In genomic region chr7:118595228-118595627, GRCm38 (mm10) we compare ENCODE assay signal across 9 mouse cellular contexts. TPM values are rescaled to one million over a fixed set of nuclear protein-coding genes. Genes with fewer than 3 reads are reported as not detected.
DNase-seq lines count a peak whose midpoint lies in the region; ATAC-seq and TF ChIP-seq lines count a peak whose summit lies in the region.
"Had no signal": no experiment of that assay in that cellular context is flagged by ENCODE, and none has a peak within 500 bp of the region (broad histone marks: within the 10 kb centered on the region; RNA-seq: fewer than 3 reads in every experiment).

No protein-coding gene starts in this region.

- H3K9me3 ChIP-seq in ES-E14 (ENCODE audit: control insufficient read depth, insufficient read depth, low read depth, low read length) = no peaks in the 10 kb centered on the region
- H3K9me3 ChIP-seq in lung, embryonic 14.5 days (ENCODE audit: low read depth, low read length) = no peaks in the 10 kb centered on the region

- no peaks in the 10 kb centered on the region; the same call in 1 of the 2 replicates for H3K36me3 ChIP-seq in ES-E14 (ENCODE audit: control insufficient read depth, insufficient read depth, low read length, poor library complexity, severe bottlenecking)
- no peaks in the 10 kb centered on the region for H3K36me3 ChIP-seq in lung, embryonic 14.5 days (ENCODE audit: insufficient read depth)

- peak overlapping the region in 1 of 2 experiments; percentile 45; a peak in 2 of 4 replicates for H3K4me3 ChIP-seq in ES-E14 (ENCODE audit: insufficient read depth in 1 of 2, low read depth in 1 of 2, low read length in 2 of 2, poor library complexity in 1 of 2, severe bottlenecking in 1 of 2)
- H3K4me3 ChIP-seq in cerebellum, adult 2 months (replicated peaks; ENCODE audit: insufficient read depth, low read depth, low read length) = peak overlapping the region; percentile 27
- no peak overlapping the region for H3K4me3 ChIP-seq in lung, embryonic 14.5 days (ENCODE audit: low read depth, low read length)

- no peak for TF ChIP-seq POLR2A in cerebellum, adult 2 months (IDR thresholded peaks at IDR 0.05; ENCODE audit: borderline replicate concordance, insufficient read depth, low read length)

- no peaks in the 10 kb centered on the region; the same call in 1 of the 2 replicates for H3K27me3 ChIP-seq in cerebellum, adult 2 months (ENCODE audit: control insufficient read depth, insufficient read depth, low read length)
- H3K27me3 ChIP-seq in lung, embryonic 14.5 days (ENCODE audit: insufficient read depth, low read length) = peaks cover 29% of the 10 kb centered on the region

- in situ Hi-C loops in ES-E14 (cut with MboI; ENCODE audit: low sequenced_read_pairs in 2 of 2, unreplicated experiment in 2 of 2) = loop anchor here (10.0 to 25.0 kb wide), 2 partner anchors 100 to 283 kb away; no protein-coding TSS in a partner anchor

- peak; percentile 93 for DNase-seq in ES-E14 (ENCODE audit: low read depth, low spot score)
- DNase-seq in cerebellum, adult 2 months = peak; percentile 90 to 94
- DNase-seq in forelimb bud, embryonic 11.5 days (ENCODE audit: low read depth, low spot score) = peak; percentile 94
- DNase-seq in heart, postnatal 4 days = peak; percentile 98
- peak; percentile 85 to 93 for DNase-seq in layer of hippocampus, adult 8-10 months (ENCODE audit: low spot score in 2 of 2)
- DNase-seq in lung, embryonic 14.5 days = peak; percentile 98
- DNase-seq in ovary, adult 18-20 months (ENCODE audit: low spot score) = peak; percentile 73
- peak; percentile 97 for DNase-seq in thymus, postnatal 14 days

- H3K4me1 ChIP-seq in ES-E14 (ENCODE audit: control insufficient read depth in 2 of 2, insufficient read depth in 2 of 2, low read length in 2 of 2, poor library complexity in 1 of 2) = peaks cover 19 to 26% of the 10 kb centered on the region in 2 experiments
- H3K4me1 ChIP-seq in cerebellum, adult 2 months (ENCODE audit: control insufficient read depth, insufficient read depth, low read length) = peaks cover 18% of the 10 kb centered on the region
- H3K4me1 ChIP-seq in lung, embryonic 14.5 days (ENCODE audit: insufficient read depth) = no peaks in the 10 kb centered on the region; the same call in 1 of the 2 replicates

- TF ChIP-seq CTCF in cerebellum, adult 2 months (IDR thresholded peaks at IDR 0.05; ENCODE audit: borderline replicate concordance, insufficient read depth, low read depth, low read length) = peak; percentile 90
- peak; percentile 100 for TF ChIP-seq CTCF in lung, embryonic 14.5 days (IDR thresholded peaks at IDR 0.05; ENCODE audit: low read depth)

- H3K9ac ChIP-seq in ES-E14 (ENCODE audit: insufficient read depth, low read depth, low read length, poor library complexity, severe bottlenecking) = no peak overlapping the region
- no peak overlapping the region for H3K9ac ChIP-seq in lung, embryonic 14.5 days

- no peak overlapping the region for H3K27ac ChIP-seq in ES-E14 (ENCODE audit: insufficient read depth, low read depth, low read length, poor library complexity, severe bottlenecking)
- no peak overlapping the region for H3K27ac ChIP-seq in cerebellum, adult 2 months (ENCODE audit: insufficient read depth, low read length)
- no peak overlapping the region for H3K27ac ChIP-seq in lung, embryonic 14.5 days (ENCODE audit: low read depth)
- H3K27ac ChIP-seq: macrophage had no signal

- peak; percentile 48; the same call in 1 of the 2 replicates for ATAC-seq in lung, embryonic 14.5 days (ENCODE audit: insufficient read depth)

- whole genome bisulfite sequencing in cerebellum, adult 2 months = 2% methylated on average over 14 of the region's 14 CpGs
- 1% methylated on average over 14 of the region's 14 CpGs for WGBS in lung, embryonic 14.5 days

- H3K4me2 ChIP-seq in lung, embryonic 14.5 days = peak overlapping the region; percentile 53

TF ChIP-seq in ES-E14, 5 proteins besides CTCF, POLR2A, EP300 and RAD21:
- TF ChIP-seq ZNF384 (IDR thresholded peaks at IDR 0.05; ENCODE audit: low read depth, low read length) (no peak), CHD2 (IDR thresholded peaks at IDR 0.05; ENCODE audit: low read depth, low read length) (no peak), ZC3H11A (IDR thresholded peaks at IDR 0.05; ENCODE audit: borderline replicate concordance, low read depth, low read length) (peak; percentile 87), HCFC1 (IDR thresholded peaks at IDR 0.05; ENCODE audit: borderline replicate concordance, insufficient read depth, low read length) (peak; percentile 57; the same call in 1 of the 2 replicates), MAFK (IDR thresholded peaks at IDR 0.05; ENCODE audit: insufficient read depth, low read depth, low read length) (0 out of 2 replicates have a peak, but pooled peaks have one; percentile 27)

RNA-seq across cellular contexts. Expression of gene Tmc5, which starts 1.9 kb away (rescaled TPM):
- 0.80 and 0.90 TPM in 2 replicates for total RNA-seq in ES-E14 (2012; rRNA removed)
- polyA plus RNA-seq in cerebellum, adult 2 months (2012; rRNA removed) = 0.13 and 0.22 TPM in 2 replicates
- 1 to 10 TPM in 1 of 2 experiments, under 1 TPM in 1; 0.69 to 1.1 TPM for total RNA-seq in heart, postnatal 4 days (2021)
- total RNA-seq in layer of hippocampus, adult 8-10 months (2022) = under 1 TPM; 0.25 to 0.94 (median 0.49) TPM
- 0.08 TPM in 1 of 2 replicates, not detected in the other for polyA plus RNA-seq in lung, embryonic 14.5 days (2014; fragmentation: Nextera tagmentation; extraction: Ambion mirVana)
- polyA plus RNA-seq: macrophage had no signal

RNA-seq across cellular contexts. Expression of gene Tmc7, which starts 10.7 kb away (rescaled TPM):
- total RNA-seq in ES-E14 (2012; rRNA removed) = 2.7 and 2.9 TPM in 2 replicates
- polyA plus RNA-seq in cerebellum, adult 2 months (2012; rRNA removed) = 16.7 and 16.9 TPM in 2 replicates
- total RNA-seq in heart, postnatal 4 days (2021) = 10 to 100 TPM in 1 of 2 experiments, 1 to 10 TPM in 1; 9.8 to 10.3 TPM
- total RNA-seq in layer of hippocampus, adult 8-10 months (2022) = 10 to 100 TPM; 15.9 to 18.6 (median 18.0) TPM
- 1.7 and 2.2 TPM in 2 replicates for polyA plus RNA-seq in lung, embryonic 14.5 days (2014; fragmentation: Nextera tagmentation; extraction: Ambion mirVana)
- polyA plus RNA-seq: macrophage had no signal
